Mouse (Mus musculus) lung, postnatal 0 days (tissue): ENCODE results near the gene Mb21d2.

Source experiments
- CTCF ChIP-seq: IDR thresholded peaks from 2 replicates; pipeline ENCODE4 v1.5.1; 2016; ENCODE audit warnings: antibody characterized with exemption, mild to moderate bottlenecking
- EP300 ChIP-seq: IDR thresholded peaks from 2 replicates; pipeline ENCODE4 v1.6.1; 2016; ENCODE audit warnings: antibody characterized with exemption, mild to moderate bottlenecking, control low read depth

DNA sequence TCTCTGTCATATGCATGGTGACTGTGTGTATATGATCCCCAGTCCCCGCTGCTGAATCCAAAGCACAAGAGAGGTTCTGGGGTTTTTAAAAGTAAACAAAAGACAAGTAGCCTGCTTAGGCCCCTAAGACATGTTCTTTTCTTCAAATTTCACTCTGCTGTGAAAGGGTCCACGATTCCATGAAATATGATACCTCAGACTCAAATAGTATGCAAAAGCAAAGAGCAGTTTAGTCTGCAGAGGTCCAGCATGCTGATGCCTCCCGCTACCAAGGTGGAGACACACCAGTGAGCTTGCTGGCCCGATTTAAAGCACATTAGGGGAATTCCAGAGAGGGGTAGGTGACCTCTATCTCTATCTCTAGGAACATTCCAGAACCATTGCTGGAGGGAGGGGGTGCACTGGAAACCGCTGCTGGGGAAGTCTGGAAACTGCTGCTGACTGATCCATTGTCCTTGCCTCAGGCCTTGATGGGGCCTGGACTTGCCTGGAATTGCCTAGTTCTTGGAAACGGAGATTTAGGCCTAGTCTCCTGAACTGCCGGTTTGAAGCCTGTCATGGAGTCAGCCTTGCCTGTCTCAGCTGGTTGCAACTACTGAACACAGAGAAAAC lies 6.8 kb upstream of the Mb21d2 start:
- no peak for TF ChIP-seq EP300
- TF ChIP-seq CTCF: no peak
